Mouse (Mus musculus): Measurements from ENCODE around the gene Ninj1. TPM values are rescaled to one million over a fixed set of nuclear protein-coding genes. Genes with fewer than 3 reads are reported as not detected.

Gene Ninj1
- polyA plus RNA-seq, 1 experiment = 222 TPM

DNA sequence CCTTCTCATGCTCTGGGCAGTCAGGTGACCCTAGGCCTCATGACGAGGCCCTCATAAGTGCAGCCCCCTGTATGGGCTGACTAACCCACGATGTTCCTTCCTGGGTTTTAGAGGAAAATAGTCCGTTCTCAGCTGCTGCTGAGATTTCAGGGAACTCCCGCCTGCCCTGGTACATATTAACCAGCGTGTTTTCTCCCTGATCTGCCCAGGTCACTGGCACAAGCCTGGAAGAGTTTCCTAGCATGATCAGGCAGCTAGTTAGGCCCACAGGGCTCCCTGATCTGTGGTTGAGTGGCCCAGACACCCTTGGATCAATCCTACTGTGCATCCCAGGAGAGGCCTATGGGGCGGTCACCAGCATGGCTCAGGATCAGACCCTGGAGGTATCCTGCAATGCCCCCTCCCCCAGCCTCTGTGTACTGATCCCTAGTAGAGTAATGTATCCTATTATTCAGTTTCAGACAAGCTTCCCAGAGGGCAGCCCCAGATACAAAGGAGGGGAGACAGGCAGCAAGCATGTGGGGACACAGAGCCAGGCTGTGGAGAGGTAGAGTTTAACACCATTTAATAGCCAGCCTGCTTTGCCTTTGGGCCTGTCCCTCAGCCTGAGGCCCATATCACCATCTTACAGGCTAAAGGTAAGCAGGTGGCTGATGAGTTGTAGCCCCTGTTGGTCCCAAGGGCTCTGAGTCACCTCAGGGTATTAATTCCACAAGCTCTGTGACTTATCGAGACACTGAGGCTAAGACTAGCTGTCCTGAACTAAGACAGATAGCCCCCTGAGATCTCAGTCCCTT is 3.8 kb downstream of the Ninj1 start:
- peaks cover 21% of the 10 kb centered on the region for H3K4me1 ChIP-seq (ENCODE audit: control insufficient read depth, insufficient read depth, low read length)
- whole genome bisulfite sequencing = 80% methylated on average over 7 of the region's 7 CpGs
- no peak overlapping the region for H3K4me3 ChIP-seq (replicated peaks; ENCODE audit: extremely low read depth, low read depth, low read length)
- no peak for DNase-seq
- TF ChIP-seq CTCF (IDR thresholded peaks at IDR 0.05; ENCODE audit: insufficient read depth, low read length) (no peak), POLR2A (IDR thresholded peaks at IDR 0.05; ENCODE audit: borderline replicate concordance, extremely low read depth, low read depth, low read length) (no peak)

GRCm38 (mm10) chr13:49191673-49192035 is 4.4 kb downstream of the Ninj1 start:
- no peak overlapping the region for H3K4me3 ChIP-seq (replicated peaks; ENCODE audit: extremely low read depth, low read depth, low read length)
- peaks cover 18% of the 10 kb centered on the region for H3K4me1 ChIP-seq (ENCODE audit: control insufficient read depth, insufficient read depth, low read length)
- TF ChIP-seq POLR2A (IDR thresholded peaks at IDR 0.05; ENCODE audit: borderline replicate concordance, extremely low read depth, low read depth, low read length) (no peak), CTCF (IDR thresholded peaks at IDR 0.05; ENCODE audit: insufficient read depth, low read length) (no peak)
- DNase-seq = no peak
- WGBS = 72% methylated on average over 5 of the region's 5 CpGs

DNA sequence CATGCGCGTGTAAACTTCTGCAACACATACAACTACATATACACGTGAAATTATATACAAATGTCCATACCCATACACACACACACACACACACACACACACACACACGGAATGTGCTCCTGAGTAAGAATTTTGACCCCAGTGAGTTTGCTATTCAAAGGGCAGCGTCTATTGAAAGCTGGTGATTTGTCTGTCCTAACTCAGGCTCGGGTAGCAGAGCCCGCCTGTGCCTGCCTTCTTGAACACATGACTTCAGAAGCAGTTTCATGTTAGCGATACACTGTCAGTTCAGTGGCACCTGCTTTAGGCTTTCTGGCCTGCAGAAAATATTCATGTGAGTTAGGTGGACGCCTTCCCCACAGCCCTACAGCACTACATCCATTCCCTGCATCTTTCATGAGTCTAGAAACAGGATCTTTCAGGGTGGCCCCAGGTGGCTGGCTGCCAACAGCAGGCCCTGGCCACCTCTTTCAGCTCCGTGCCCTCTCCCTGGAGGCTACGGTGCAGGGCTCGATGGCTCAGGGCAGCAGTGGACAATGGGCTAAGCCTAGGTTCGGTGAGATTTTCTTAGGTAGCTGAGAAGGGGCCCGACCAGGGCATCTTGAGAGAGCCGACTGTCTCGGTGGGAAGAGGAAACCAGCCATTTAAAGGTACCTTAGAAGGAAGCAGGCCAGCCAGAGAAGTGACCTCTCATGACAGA is 5.0 kb downstream of the Ninj1 start:
- Histone ChIP-seq H3K4me3 (replicated peaks; ENCODE audit: extremely low read depth, low read depth, low read length) (no peak overlapping the region), H3K4me1 (ENCODE audit: control insufficient read depth, insufficient read depth, low read length) (peaks cover 12% of the 10 kb centered on the region)
- DNase-seq = no peak
- TF ChIP-seq POLR2A (IDR thresholded peaks at IDR 0.05; ENCODE audit: borderline replicate concordance, extremely low read depth, low read depth, low read length) = no peak
- no peak for TF ChIP-seq CTCF (IDR thresholded peaks at IDR 0.05; ENCODE audit: insufficient read depth, low read length)
- 76% methylated on average over 16 of the region's 16 CpGs for WGBS

- Histone ChIP-seq H3K4me3 (replicated peaks; ENCODE audit: extremely low read depth, low read depth, low read length) (no peak overlapping the region), H3K4me1 (ENCODE audit: control insufficient read depth, insufficient read depth, low read length) (peaks cover 9% of the 10 kb centered on the region)
- no peak for DNase-seq
- 95% methylated on average over 17 of the region's 17 CpGs for WGBS
- TF ChIP-seq POLR2A (IDR thresholded peaks at IDR 0.05; ENCODE audit: borderline replicate concordance, extremely low read depth, low read depth, low read length) = no peak
- TF ChIP-seq CTCF (IDR thresholded peaks at IDR 0.05; ENCODE audit: insufficient read depth, low read length) = no peak
Measured at GRCm38 (mm10) chr13:49193650-49194049, 6.4 kb downstream of the Ninj1 start.

- no peak for TF ChIP-seq POLR2A (IDR thresholded peaks at IDR 0.05; ENCODE audit: borderline replicate concordance, extremely low read depth, low read depth, low read length)
- no peak for TF ChIP-seq CTCF (IDR thresholded peaks at IDR 0.05; ENCODE audit: insufficient read depth, low read length)
- no peak for DNase-seq
- no peak overlapping the region for H3K4me3 ChIP-seq (replicated peaks; ENCODE audit: extremely low read depth, low read depth, low read length)
- WGBS = 94% methylated on average over 13 of the region's 13 CpGs
- peaks cover 2% of the 10 kb centered on the region; the same call in 1 of the 2 replicates for H3K4me1 ChIP-seq (ENCODE audit: control insufficient read depth, insufficient read depth, low read length)
Measured at GRCm38 (mm10) chr13:49194811-49195210, 7.5 kb downstream of the Ninj1 start.

GRCm38 (mm10) chr13:49195651-49196050 is 8.4 kb downstream of the Ninj1 start:
- 92% methylated on average over 7 of the region's 7 CpGs for WGBS
- DNase-seq = no peak
- no peak overlapping the region for H3K4me3 ChIP-seq (replicated peaks; ENCODE audit: extremely low read depth, low read depth, low read length)
- TF ChIP-seq CTCF (IDR thresholded peaks at IDR 0.05; ENCODE audit: insufficient read depth, low read length) = no peak
- TF ChIP-seq POLR2A (IDR thresholded peaks at IDR 0.05; ENCODE audit: borderline replicate concordance, extremely low read depth, low read depth, low read length) = no peak
- no peaks in the 10 kb centered on the region; the same call in 1 of the 2 replicates for H3K4me1 ChIP-seq (ENCODE audit: control insufficient read depth, insufficient read depth, low read length)

- 84% methylated on average over 5 of the region's 5 CpGs for WGBS
- Histone ChIP-seq H3K4me3 (replicated peaks; ENCODE audit: extremely low read depth, low read depth, low read length) (no peak overlapping the region), H3K4me1 (ENCODE audit: control insufficient read depth, insufficient read depth, low read length) (no peaks in the 10 kb centered on the region)
- TF ChIP-seq POLR2A (IDR thresholded peaks at IDR 0.05; ENCODE audit: borderline replicate concordance, extremely low read depth, low read depth, low read length) (no peak), CTCF (IDR thresholded peaks at IDR 0.05; ENCODE audit: insufficient read depth, low read length) (no peak)
- no peak for DNase-seq
Measured at GRCm38 (mm10) chr13:49196211-49196610, 8.9 kb downstream of the Ninj1 start.

GRCm38 (mm10) chr13:49196766-49197165 is 9.5 kb downstream of the Ninj1 start:
- no peak for DNase-seq
- 58% methylated on average over 6 of the region's 6 CpGs for WGBS
- H3K4me1 ChIP-seq (ENCODE audit: control insufficient read depth, insufficient read depth, low read length) = no peaks in the 10 kb centered on the region
- no peak overlapping the region for H3K4me3 ChIP-seq (replicated peaks; ENCODE audit: extremely low read depth, low read depth, low read length)
- TF ChIP-seq CTCF (IDR thresholded peaks at IDR 0.05; ENCODE audit: insufficient read depth, low read length) = no peak
- no peak for TF ChIP-seq POLR2A (IDR thresholded peaks at IDR 0.05; ENCODE audit: borderline replicate concordance, extremely low read depth, low read depth, low read length)

- WGBS = 90% methylated on average over 9 of the region's 9 CpGs
- TF ChIP-seq POLR2A (IDR thresholded peaks at IDR 0.05; ENCODE audit: borderline replicate concordance, extremely low read depth, low read depth, low read length) (no peak), CTCF (IDR thresholded peaks at IDR 0.05; ENCODE audit: insufficient read depth, low read length) (no peak)
Measured at GRCm38 (mm10) chr13:49198734-49199133, 11.4 kb downstream of the Ninj1 start.

More at GRCm38 (mm10) chr13:49198734-49199133, 11.4 kb downstream of the Ninj1 start:
- Histone ChIP-seq H3K4me1 (ENCODE audit: control insufficient read depth, insufficient read depth, low read length) (no peaks in the 10 kb centered on the region), H3K4me3 (replicated peaks; ENCODE audit: extremely low read depth, low read depth, low read length) (no peak overlapping the region)
- DNase-seq = no peak

Measured in lung, adult 2 months (tissue).